Mouse (Mus musculus) thymus, adult 2 months (tissue): ENCODE measurements around the gene Cer1. TPM values are rescaled to one million over a fixed set of nuclear protein-coding genes. Genes with fewer than 3 reads are reported as not detected.

Experiments used
- DNase-seq: peaks from one replicate; pipeline ENCODE4 v3.0.0; 2021
- H3K27ac ChIP-seq: fragments of 200-500 bp; 2 replicates; pipeline ENCODE4 v1.5.1; 2012; ENCODE audit warnings: low read length, control low read depth; ENCODE audit not compliant: control insufficient read depth, insufficient read depth
- H3K27me3 ChIP-seq: fragments of 200-500 bp; 2 replicates; pipeline ENCODE4 v1.6.1; 2012; ENCODE audit warnings: mild to moderate bottlenecking, low read length, moderate library complexity, mixed read lengths; ENCODE audit not compliant: control insufficient read depth, insufficient read depth
- H3K36me3 ChIP-seq: fragments of 200-500 bp; 2 replicates; pipeline ENCODE4 v1.6.1; 2012; ENCODE audit warnings: mild to moderate bottlenecking, low read length, moderate library complexity; ENCODE audit not compliant: control insufficient read depth, insufficient read depth
- H3K4me1 ChIP-seq: fragments of 200-500 bp; replicated peaks from 2 replicates; pipeline ENCODE4 v1.6.1; 2012; ENCODE audit warnings: low read length; ENCODE audit not compliant: control insufficient read depth, insufficient read depth
- H3K4me3 ChIP-seq: fragments of 200-500 bp; 2 replicates; pipeline ENCODE4 v1.5.1; 2012; ENCODE audit warnings: mild to moderate bottlenecking, low read length, control low read depth, moderate library complexity; ENCODE audit not compliant: control insufficient read depth, insufficient read depth
- CTCF ChIP-seq: fragments of 200-500 bp; IDR thresholded peaks from 2 replicates; pipeline ENCODE4 v1.5.1; 2012; ENCODE audit warnings: mild to moderate bottlenecking, control low read depth, low read length, moderate library complexity, borderline replicate concordance; ENCODE audit not compliant: control insufficient read depth, poor library complexity, insufficient read depth; ENCODE audit errors: extremely low read depth
- POLR2A ChIP-seq: fragments of 200-500 bp; IDR thresholded peaks from 2 replicates; pipeline ENCODE4 v1.6.1; 2012; ENCODE audit warnings: mild to moderate bottlenecking, low read length, control low read depth, moderate library complexity; ENCODE audit not compliant: control insufficient read depth, poor library complexity, insufficient read depth; ENCODE audit errors: extremely low read depth
- WGBS: fragments of 180-500 bp; shearing (Covaris S2); methylation state at CpG from one replicate; pipeline ENCODE4 v1.1.7; 2018; 5-methylcytosine and 5-hydroxymethylcytosine counted together
- polyA plus RNA-seq: library from polyadenylated mRNA; depleted of rRNA; stranded (reverse); fragments of >200 nt; gene quantifications from 2 replicates; pipeline ENCODE4 v1.2.3, GENCODE M21; 2012; rRNA removed

The Cer1 gene
- polyA plus RNA-seq, result not detected in 2 replicates

DNA sequence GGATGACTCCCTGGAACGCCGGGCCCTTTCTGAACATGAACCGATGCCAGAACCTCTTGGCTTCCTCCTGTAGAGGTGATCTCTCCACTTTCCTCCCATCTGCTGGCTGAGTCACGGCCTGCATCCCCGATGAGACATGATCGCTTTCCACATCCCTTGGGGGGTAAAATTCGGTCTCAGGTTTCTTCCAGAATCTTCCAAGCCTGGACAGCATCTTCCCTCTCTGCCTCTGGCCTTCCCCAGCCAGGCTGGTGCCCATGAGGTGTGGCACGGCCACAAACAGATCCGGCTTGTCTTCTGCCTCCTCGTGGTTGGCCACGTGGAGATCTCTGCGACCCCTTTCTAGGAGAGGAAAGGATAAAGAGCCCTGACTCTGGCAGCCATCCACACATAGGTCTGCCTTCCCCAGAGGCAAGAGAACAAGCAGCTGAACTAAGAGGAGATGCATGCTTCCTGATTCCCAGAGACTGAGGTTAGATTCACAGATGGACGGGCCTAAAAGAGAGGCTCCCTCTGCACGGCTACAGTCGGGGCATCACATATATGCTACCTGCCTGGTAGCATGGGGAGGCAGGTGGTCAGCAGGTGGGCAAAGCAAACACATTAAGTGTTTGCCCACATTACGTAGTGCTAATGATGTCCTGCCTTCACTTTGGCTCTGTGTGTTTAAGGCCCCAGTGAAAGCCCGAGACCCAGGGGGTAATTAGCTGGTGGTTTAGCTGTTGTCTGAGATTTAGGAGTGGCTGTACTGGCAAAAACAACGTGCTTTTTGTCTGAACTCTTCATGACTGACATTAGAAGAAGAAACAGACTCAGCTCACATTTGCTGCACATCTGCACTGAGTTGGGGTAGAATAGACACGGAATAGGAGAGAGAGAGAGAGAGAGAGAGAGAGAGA, at the start of gene Cer1:
TSS of gene Cer1 (minus strand) at position 513 of the 899 bp plus-strand sequence.
- Histone ChIP-seq H3K27ac (no peak within 1 kb of the TSS), H3K4me1 (no peaks in the 10 kb centered on the region), H3K36me3 (no peaks in the 10 kb centered on the region), H3K27me3 (no peaks in the 10 kb centered on the region), H3K4me3 (no peak within 1 kb of the TSS)
- no peak for TF ChIP-seq CTCF
- no peak for TF ChIP-seq POLR2A
- 86% methylated on average over 18 of the region's 19 CpGs for WGBS
- DNase-seq, result no peak

GRCm38 (mm10) chr4:82934308-82934707, 49.4 kb upstream of the Cer1 start:
- no peak for DNase-seq
- TF ChIP-seq CTCF (no peak), POLR2A (no peak)
- 16% methylated on average over 5 of the region's 5 CpGs for WGBS
- Histone ChIP-seq H3K36me3 (no peaks in the 10 kb centered on the region), H3K4me1 (no peaks in the 10 kb centered on the region), H3K27ac (no peak overlapping the region), H3K27me3 (no peaks in the 10 kb centered on the region), H3K4me3 (no peak overlapping the region)

DNA sequence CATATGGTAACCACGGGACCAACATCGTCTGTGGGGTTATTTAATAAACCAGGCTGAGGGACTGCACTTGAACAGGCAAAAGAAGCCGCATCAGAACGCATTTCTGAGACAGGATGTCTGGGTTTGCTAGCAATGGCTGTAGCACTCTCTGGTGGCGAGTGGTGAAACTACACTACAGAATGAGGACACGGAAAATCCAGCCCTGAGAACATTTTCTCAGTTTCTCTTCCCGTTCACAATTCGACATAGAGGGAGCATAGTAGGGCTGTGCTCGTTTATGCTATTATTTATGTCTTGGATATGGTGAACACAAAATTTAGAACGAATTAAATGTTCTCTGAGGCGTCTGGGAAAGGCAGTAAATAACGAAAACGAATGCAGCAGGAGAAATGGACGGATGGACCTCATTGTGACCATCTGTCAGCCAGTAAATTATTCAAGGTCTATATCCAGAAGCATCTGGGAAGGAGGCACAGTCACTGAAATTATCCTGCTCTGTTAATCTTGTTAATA, 48.8 kb upstream of the Cer1 start:
- TF ChIP-seq CTCF (no peak), POLR2A (no peak)
- WGBS, result 5% methylated on average over 14 of the region's 14 CpGs
- H3K36me3 ChIP-seq, result no peaks in the 10 kb centered on the region
- H3K27me3 ChIP-seq, result no peaks in the 10 kb centered on the region
- no peaks in the 10 kb centered on the region for H3K4me1 ChIP-seq
- H3K27ac ChIP-seq, result no peak overlapping the region
- H3K4me3 ChIP-seq, result no peak overlapping the region
- peak; percentile 52 for DNase-seq

- 95% methylated on average over 5 of the region's 5 CpGs for WGBS
- no peak overlapping the region for H3K4me3 ChIP-seq
- DNase-seq, result no peak
- no peaks in the 10 kb centered on the region for H3K36me3 ChIP-seq
- no peak for TF ChIP-seq CTCF
- no peak for TF ChIP-seq POLR2A
- no peaks in the 10 kb centered on the region for H3K27me3 ChIP-seq
- no peaks in the 10 kb centered on the region for H3K4me1 ChIP-seq
- no peak overlapping the region for H3K27ac ChIP-seq
These were observed 45.1 kb upstream of the Cer1 start for GRCm38 (mm10) chr4:82930079-82930478.

- Histone ChIP-seq H3K4me3 (no peak overlapping the region), H3K27ac (no peak overlapping the region), H3K27me3 (no peaks in the 10 kb centered on the region), H3K4me1 (no peaks in the 10 kb centered on the region), H3K36me3 (no peaks in the 10 kb centered on the region)
- WGBS, result 17% methylated on average over 4 of the region's 4 CpGs
- DNase-seq, result no peak
- TF ChIP-seq CTCF, result no peak
- no peak for TF ChIP-seq POLR2A
These were observed 37.0 kb upstream of the Cer1 start for GRCm38 (mm10) chr4:82921962-82922361.

DNA sequence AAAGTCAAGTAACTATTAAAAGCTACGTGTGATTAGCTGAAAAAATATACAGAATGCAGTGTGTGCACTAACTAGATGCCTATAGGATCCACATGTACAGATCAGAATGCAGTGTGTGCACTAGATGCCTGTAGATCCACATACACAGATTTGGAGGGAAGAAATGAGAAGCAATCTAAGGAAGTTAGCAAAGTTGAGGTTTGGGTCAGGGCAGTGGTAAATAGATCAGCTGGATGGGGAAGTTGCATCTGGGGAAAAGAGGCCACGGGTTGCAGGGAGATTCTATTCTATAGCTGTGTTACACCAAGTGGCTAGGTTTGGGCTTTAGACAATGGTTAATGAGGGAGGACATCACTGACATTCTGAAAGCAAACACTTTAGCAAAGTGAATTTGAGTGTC, 33.7 kb upstream of the Cer1 start:
- WGBS, result 37% methylated on average over 2 of the region's 2 CpGs

DNA sequence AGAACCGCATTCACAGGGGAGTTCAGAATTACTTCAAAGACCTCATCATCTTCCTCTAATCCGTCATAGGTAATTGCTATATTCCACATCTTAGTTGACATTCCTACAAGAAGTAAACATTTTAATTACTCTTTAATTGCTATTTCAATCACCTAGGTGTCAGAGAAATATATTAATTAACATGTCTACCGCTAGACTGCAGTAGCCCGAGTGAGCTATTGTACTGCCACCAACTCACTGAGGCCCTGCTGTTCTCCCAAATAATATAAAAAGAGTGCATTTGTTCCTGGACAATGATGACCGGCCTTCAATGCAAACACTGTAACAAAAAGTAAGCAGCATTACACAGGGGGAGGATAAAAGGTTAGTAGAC, 31.7 kb upstream of the Cer1 start:
- H3K27ac ChIP-seq, result no peak overlapping the region
- no peaks in the 10 kb centered on the region for H3K27me3 ChIP-seq
- H3K4me1 ChIP-seq, result no peaks in the 10 kb centered on the region
- DNase-seq, result no peak
- TF ChIP-seq POLR2A (no peak), CTCF (no peak)
- no peak overlapping the region for H3K4me3 ChIP-seq
- WGBS, result 93% methylated on average over 5 of the region's 5 CpGs
- H3K36me3 ChIP-seq, result no peaks in the 10 kb centered on the region

More for the DNA sequence above, 33.7 kb upstream of the Cer1 start:
- no peak for TF ChIP-seq CTCF
- TF ChIP-seq POLR2A, result no peak
- H3K36me3 ChIP-seq, result no peaks in the 10 kb centered on the region
- no peak overlapping the region for H3K27ac ChIP-seq
- no peak for DNase-seq
- no peak overlapping the region for H3K4me3 ChIP-seq
- no peaks in the 10 kb centered on the region for H3K27me3 ChIP-seq
- no peaks in the 10 kb centered on the region for H3K4me1 ChIP-seq
